Mouse (Mus musculus): ENCODE measurements around the gene Mrps27.

The Mrps27 gene

GRCm38 (mm10) chr13:99351596-99351995 lies 7.0 kb downstream of the Mrps27 start:
- no peak for DNase-seq (ENCODE audit: low spot score in 2 of 2)

DNA sequence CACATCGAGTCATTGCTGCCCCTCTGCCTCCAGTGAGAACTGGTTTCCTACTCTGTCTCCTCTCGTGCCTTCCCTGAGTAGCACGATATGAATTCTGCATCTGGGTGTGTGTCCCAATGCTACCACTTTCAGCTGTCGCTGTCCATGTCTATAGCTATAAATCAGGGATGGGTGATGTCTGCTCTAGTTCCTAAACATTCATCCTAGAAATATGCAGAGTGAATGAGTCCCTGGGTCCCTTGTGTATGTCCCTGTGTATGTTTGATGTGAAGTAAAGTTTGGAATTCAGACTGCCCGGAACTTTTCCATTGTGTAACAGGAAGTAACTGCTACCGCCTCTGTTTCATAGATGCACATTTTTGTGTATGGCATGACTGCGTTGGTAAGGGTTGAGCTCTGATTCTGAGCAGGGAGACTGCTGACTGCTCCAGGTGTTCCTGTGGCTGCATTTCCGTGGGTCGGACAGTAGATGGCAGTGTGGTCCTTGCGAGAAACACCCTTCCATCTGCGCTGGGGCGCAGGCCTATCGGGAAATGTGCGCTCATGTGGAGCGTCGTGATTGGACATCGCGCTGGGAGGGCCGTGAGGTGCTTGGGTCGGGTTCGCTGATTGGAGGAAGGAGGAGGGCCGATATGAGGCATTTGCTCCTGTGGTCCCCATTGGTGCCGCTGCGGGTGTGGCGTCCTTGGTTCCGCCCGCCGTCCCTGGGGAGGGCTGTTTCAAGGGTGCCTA lies 8.3 kb downstream of the Mrps27 start:
- peak; percentile 95 to 96 for DNase-seq (ENCODE audit: low spot score in 2 of 2)

DNA sequence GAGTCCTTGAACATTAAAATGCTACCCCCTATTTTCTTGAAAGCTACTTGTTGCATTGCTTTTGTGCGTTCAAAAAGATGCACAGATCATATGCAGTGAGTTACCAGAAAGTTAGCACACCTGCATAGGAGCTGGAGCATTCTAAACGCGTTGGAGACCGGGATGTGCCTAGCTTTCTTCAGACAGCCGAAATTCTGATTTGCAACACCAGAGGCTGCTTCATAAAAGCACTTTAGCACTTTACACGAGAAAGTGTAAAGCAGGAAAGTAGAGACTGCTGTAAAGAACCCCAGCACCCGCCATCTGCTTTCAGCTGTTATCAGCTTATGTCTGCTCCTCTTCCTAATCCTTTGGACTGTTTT lies 8.9 kb downstream of the Mrps27 start:
- no peak for DNase-seq (ENCODE audit: low spot score in 2 of 2)

GRCm38 (mm10) chr13:99355072-99355471 lies 10.5 kb downstream of the Mrps27 start:
- DNase-seq (ENCODE audit: low spot score in 2 of 2): no peak

- no peak for DNase-seq (ENCODE audit: low spot score in 2 of 2)
These were observed 11.3 kb downstream of the Mrps27 start for GRCm38 (mm10) chr13:99355861-99356260.

DNA sequence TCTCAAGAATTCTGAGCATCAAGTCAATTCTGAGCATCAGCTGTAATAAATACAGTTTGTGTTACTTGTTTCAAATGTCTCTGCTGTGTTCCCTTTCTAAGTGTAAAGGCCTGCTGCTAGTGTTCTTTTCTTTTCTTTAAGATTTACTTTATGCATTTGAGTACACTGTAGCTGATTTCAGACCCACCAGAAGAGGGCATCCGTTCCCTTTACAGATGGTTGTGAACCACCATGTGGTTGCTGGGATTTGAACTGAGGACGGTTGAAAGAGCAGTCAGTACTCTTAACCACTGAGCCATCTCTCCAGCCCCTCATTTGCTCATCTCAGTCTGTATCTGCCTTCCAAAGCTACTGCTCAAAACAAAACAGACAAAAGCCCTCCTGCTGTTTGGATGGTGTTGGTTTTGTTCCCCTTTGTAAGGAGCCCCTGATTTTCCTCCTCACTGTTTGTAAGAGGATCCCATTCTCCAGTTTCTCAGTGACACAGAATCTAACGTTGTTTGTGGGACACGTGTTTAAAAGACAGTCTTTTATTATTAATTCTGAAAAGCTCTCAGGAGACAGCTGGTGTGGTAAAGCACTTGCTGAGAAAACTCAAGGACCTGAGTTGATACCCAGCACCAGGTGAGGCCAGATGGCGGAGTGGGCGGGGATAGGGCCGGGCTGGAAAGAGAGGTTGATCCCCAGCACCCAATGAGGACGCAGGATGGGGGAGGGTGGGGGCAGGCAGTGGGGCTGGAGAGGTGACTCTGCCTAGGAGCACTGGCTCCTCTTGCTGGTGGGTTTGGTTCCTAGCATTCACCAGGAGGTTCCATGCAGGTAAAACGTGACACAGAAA lies 12.1 kb downstream of the Mrps27 start:
- no peak for DNase-seq (ENCODE audit: low spot score in 2 of 2)

DNA sequence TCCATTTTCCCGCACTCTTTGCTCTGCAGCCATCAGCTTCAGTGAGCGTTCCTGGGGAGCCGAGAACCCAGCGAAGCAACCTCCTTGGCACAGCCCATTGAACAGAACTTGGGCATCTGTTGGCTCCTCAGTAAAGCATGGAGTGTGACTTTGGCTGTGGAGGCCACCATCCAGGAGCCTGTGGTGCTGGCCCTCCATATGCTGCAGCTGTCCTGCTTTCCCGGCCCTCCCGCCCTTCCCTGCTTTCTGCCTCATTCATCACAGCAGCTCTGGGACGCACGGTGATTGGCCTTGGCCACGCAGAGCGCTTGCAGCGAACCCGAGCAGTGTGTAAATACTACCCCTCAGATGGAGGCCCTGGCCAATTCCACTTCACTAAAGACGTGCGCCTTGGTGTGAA lies 14.3 kb downstream of the Mrps27 start:
- DNase-seq (ENCODE audit: low spot score in 2 of 2): no peak

- DNase-seq (ENCODE audit: low spot score in 2 of 2): no peak
These were observed 19.3 kb downstream of the Mrps27 start for GRCm38 (mm10) chr13:99363866-99364265.

DNA sequence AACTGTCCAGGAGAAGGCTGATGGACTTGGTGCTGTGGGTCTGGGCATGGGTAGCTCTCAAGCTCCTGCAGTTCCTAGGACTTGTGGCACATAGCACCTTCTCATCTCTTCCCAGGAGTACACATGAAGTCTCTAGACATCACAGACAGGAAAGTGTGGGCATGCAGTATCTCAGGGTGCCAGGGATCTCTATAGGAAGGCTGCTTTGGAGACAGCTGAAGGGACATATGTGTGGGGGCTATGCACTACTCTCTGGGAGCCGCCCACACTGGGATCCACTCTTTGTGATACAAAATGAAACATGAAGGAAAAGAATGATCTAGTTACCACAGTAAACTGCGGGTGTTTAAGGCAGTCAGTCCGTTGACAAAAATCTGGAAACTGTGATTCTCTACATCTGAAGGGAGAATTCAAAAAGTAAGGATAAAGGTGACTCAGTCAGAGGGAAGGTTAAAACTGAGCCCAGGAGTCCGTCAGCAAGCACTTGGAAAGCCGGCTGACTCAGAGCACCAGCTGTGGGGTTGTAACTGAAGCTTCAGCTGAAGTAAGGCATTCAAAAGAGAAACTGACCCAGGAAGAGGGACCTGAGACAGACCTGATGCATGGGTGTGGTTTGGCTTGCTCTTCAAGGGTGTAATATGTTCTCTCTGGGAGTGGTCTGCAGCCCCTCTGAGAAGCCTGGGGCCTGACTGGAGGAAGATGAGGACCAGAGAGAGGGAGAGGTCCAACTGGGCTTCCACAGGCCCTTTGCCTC lies 22.0 kb downstream of the Mrps27 start:
- peak; percentile 46 to 64 for DNase-seq (ENCODE audit: low spot score in 2 of 2)

DNA sequence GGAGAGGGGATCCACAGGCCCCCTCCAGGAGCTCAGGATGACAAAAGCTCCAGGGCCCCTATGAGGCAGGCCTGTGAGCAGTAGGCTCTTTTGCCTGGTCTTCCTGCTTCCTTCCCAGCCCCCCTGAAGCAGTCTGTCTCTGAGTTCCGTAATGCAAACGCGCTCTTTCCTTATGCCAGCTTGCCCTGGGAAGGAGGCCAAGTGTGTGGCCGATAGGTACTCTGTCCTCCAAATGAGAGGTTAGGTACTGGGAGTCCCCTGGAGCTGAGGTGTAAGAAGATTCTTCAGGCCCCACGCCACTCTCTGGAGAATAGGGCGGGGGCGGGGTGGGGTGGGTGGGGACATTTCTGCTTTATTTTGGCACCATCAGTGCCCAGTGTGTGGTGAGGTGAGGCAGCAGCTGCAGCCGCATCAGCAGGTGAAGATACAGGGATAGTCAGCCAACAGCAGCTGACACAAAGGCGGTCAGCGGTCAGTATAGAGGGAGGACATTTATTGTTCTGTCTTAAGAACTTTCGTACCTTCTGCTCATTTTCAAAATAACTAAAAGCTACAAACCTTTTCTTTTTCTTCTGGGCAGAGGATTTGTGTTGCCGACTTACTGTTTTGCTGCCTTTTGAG lies 23.1 kb downstream of the Mrps27 start:
- no peak for DNase-seq (ENCODE audit: low spot score in 2 of 2)

DNA sequence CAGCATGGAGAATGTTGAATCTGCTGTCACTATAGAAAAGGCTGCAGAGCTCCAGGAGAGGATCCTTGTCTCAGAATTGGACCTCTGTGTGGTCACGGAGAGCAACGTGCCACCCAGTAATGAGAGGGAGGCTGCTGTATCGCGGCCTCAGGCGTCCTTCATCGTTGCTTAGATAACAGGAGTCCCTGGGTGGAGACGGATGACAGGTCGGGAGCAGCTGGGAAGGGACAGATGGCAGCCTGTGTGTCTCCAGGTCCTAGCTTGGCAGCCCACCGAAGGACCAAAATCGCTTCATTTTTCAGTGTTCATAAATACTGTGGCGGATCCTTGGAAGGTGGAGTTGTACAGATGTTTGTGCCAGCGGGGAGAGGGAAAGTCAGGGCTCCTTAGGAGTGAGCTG lies 24.5 kb downstream of the Mrps27 start:
- DNase-seq (ENCODE audit: low spot score in 2 of 2): no peak

GRCm38 (mm10) chr13:99371285-99371684 lies 26.7 kb downstream of the Mrps27 start:
- no peak for DNase-seq (ENCODE audit: low spot score in 2 of 2)

DNA sequence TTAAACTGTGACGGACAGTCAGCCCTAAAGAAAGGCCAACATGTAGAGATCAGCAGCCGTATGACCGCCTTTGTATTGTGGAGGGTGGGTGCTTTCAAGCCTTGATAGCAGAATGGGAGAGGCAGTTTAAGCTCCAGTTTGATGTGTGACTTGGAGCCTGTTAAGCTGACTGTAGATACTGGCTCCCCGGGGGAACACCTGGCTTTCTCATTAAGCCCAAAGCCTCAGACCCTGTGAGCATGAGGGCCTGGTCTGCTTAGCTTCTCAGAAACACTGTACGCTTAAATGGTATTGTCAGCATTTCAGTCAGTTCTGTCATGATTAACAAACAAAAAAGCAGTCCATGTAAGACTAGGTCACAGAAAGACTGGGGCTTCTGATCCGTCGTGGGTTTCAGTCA lies 29.1 kb downstream of the Mrps27 start:
- DNase-seq (ENCODE audit: low spot score in 2 of 2): no peak

GRCm38 (mm10) chr13:99374191-99374590 lies 29.6 kb downstream of the Mrps27 start:
- no peak for DNase-seq (ENCODE audit: low spot score in 2 of 2)

- DNase-seq (ENCODE audit: low spot score in 2 of 2): peak; percentile 33 to 75
These were observed 31.0 kb downstream of the Mrps27 start for GRCm38 (mm10) chr13:99375550-99375949.

GRCm38 (mm10) chr13:99377055-99377454 lies 32.5 kb downstream of the Mrps27 start:
- no peak for DNase-seq (ENCODE audit: low spot score in 2 of 2)

- no peak for DNase-seq (ENCODE audit: low spot score in 2 of 2)
These were observed 33.6 kb downstream of the Mrps27 start for GRCm38 (mm10) chr13:99378223-99378622.

GRCm38 (mm10) chr13:99382373-99382772 lies 37.8 kb downstream of the Mrps27 start:
- DNase-seq (ENCODE audit: low spot score in 2 of 2): no peak

- no peak for DNase-seq (ENCODE audit: low spot score in 2 of 2)
These were observed 40.1 kb downstream of the Mrps27 start for GRCm38 (mm10) chr13:99384555-99385203.

DNA sequence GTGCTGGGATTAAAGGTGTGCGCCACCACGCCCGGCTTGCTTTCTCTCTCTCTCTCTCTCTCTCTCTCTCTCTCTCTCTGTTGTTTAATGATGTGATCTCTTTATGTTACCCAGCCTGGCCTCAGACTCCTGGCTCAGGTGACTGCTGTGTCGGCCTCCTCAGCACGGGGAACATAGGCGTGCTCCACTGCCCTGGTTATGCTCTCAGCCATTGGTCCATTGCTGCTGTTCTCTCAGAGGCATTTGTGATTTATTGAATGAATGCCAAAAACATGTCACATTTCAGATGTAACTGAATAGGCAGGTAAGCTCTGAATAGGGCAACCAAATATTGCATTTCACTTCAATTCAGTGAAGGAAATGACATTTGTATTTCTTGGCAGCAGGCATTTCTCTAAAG lies 41.3 kb downstream of the Mrps27 start:
- no peak for DNase-seq (ENCODE audit: low spot score in 2 of 2)

DNA sequence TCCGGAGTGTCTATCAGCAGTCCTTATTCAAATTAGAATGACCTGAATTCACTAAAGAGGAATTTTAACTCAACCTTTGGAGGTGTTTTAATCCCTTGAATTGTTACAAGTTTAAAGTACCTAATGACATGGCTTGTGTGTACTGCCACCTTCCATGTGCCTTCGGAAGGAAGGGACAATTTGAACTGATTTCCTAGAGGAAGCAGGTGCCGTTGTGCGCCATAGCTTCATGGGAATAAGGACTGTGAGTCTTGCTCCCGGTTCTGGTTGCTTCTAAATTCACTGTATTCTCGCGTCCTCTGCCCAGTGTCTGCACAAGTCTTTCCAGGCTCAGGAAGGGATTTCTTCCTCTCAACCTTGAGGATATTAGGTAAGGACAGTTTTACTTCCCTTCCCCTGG lies 41.8 kb downstream of the Mrps27 start:
- DNase-seq (ENCODE audit: low spot score in 2 of 2): no peak
